Mouse (Mus musculus): ENCODE results near the gene Olfr577. TPM values are rescaled to one million over a fixed set of nuclear protein-coding genes. Genes with fewer than 3 reads are reported as not detected.

Gene Olfr577
- polyA plus RNA-seq, 1 experiment from 2014 or later = not detected

- Histone ChIP-seq H3K4me1 (replicated peaks; ENCODE audit: insufficient read depth, low read length) (no peaks in the 10 kb centered on the region), H3K4me3 (replicated peaks; ENCODE audit: low read depth, low read length) (no peak within 1 kb of the TSS), H3K36me3 (ENCODE audit: insufficient read depth, low read length) (no peaks in the 10 kb centered on the region), H3K27me3 (ENCODE audit: insufficient read depth, low read length) (no peaks in the 10 kb centered on the region), H3K9ac (ENCODE audit: low read depth, low read length) (no peak within 1 kb of the TSS), H3K4me2 (ENCODE audit: low read length) (no peak within 1 kb of the TSS), H3K27ac (no peak within 1 kb of the TSS), H3K9me3 (replicated peaks; ENCODE audit: low read length) (no peaks in the 10 kb centered on the region)
- DNase-seq (ENCODE audit: low spot score) = no peak
- TF ChIP-seq CTCF (IDR thresholded peaks at IDR 0.05; ENCODE audit: low read depth) = no peak
- ATAC-seq (replicated peaks; ENCODE audit: low FRiP score, low read depth) = no peak
- WGBS = 88% methylated on average over 1 of the region's 1 CpGs
These were observed 27.6 kb downstream of the Olfr577 start, which contains the start of gene Olfr574 for GRCm38 (mm10) chr7:102948167-102948566. TSS of gene Olfr574 (plus strand) at chr7:102948467.

GRCm38 (mm10) chr7:102943417-102943816 lies 32.3 kb downstream of the Olfr577 start:
- Histone ChIP-seq H3K36me3 (ENCODE audit: insufficient read depth, low read length) (no peaks in the 10 kb centered on the region), H3K27me3 (ENCODE audit: insufficient read depth, low read length) (no peaks in the 10 kb centered on the region), H3K9me3 (replicated peaks; ENCODE audit: low read length) (no peaks in the 10 kb centered on the region), H3K4me1 (replicated peaks; ENCODE audit: insufficient read depth, low read length) (no peaks in the 10 kb centered on the region), H3K4me3 (replicated peaks; ENCODE audit: low read depth, low read length) (no peak overlapping the region), H3K27ac (no peak overlapping the region), H3K4me2 (ENCODE audit: low read length) (no peak overlapping the region), H3K9ac (ENCODE audit: low read depth, low read length) (no peak overlapping the region)
- ATAC-seq (replicated peaks; ENCODE audit: low FRiP score, low read depth) = no peak
- no peak for TF ChIP-seq CTCF (IDR thresholded peaks at IDR 0.05; ENCODE audit: low read depth)
- DNase-seq (ENCODE audit: low spot score) = no peak
- 91% methylated on average over 1 of the region's 1 CpGs for WGBS

GRCm38 (mm10) chr7:102942475-102942874 lies 33.3 kb downstream of the Olfr577 start, which contains the start of gene Olfr573-ps1:
TSS of gene Olfr573-ps1 (minus strand) at chr7:102942575.
- H3K27ac ChIP-seq = no peak within 1 kb of the TSS
- DNase-seq (ENCODE audit: low spot score) (no peak), ATAC-seq (replicated peaks; ENCODE audit: low FRiP score, low read depth) (no peak)
- no peaks in the 10 kb centered on the region for H3K27me3 ChIP-seq (ENCODE audit: insufficient read depth, low read length)
- no peak within 1 kb of the TSS for H3K9ac ChIP-seq (ENCODE audit: low read depth, low read length)
- H3K36me3 ChIP-seq (ENCODE audit: insufficient read depth, low read length) = no peaks in the 10 kb centered on the region
- no peak within 1 kb of the TSS for H3K4me3 ChIP-seq (replicated peaks; ENCODE audit: low read depth, low read length)
- no peaks in the 10 kb centered on the region for H3K4me1 ChIP-seq (replicated peaks; ENCODE audit: insufficient read depth, low read length)
- no peak for TF ChIP-seq CTCF (IDR thresholded peaks at IDR 0.05; ENCODE audit: low read depth)
- H3K9me3 ChIP-seq (replicated peaks; ENCODE audit: low read length) = no peaks in the 10 kb centered on the region
- no peak within 1 kb of the TSS for H3K4me2 ChIP-seq (ENCODE audit: low read length)
- WGBS = 84% methylated on average over 2 of the region's 2 CpGs

GRCm38 (mm10) chr7:102927105-102927504 lies 48.6 kb downstream of the Olfr577 start:
- no peak for DNase-seq (ENCODE audit: low spot score)
- no peaks in the 10 kb centered on the region for H3K4me1 ChIP-seq (replicated peaks; ENCODE audit: insufficient read depth, low read length)
- WGBS = 62% methylated on average over 3 of the region's 3 CpGs
- no peak for ATAC-seq (replicated peaks; ENCODE audit: low FRiP score, low read depth)
- no peak overlapping the region for H3K4me3 ChIP-seq (replicated peaks; ENCODE audit: low read depth, low read length)
- H3K27ac ChIP-seq = no peak overlapping the region
- no peaks in the 10 kb centered on the region for H3K9me3 ChIP-seq (replicated peaks; ENCODE audit: low read length)
- H3K4me2 ChIP-seq (ENCODE audit: low read length) = no peak overlapping the region
- TF ChIP-seq CTCF (IDR thresholded peaks at IDR 0.05; ENCODE audit: low read depth) = no peak
- no peak overlapping the region for H3K9ac ChIP-seq (ENCODE audit: low read depth, low read length)
- H3K27me3 ChIP-seq (ENCODE audit: insufficient read depth, low read length) = no peaks in the 10 kb centered on the region
- H3K36me3 ChIP-seq (ENCODE audit: insufficient read depth, low read length) = no peaks in the 10 kb centered on the region

- no peaks in the 10 kb centered on the region for H3K36me3 ChIP-seq (ENCODE audit: insufficient read depth, low read length)
- no peak within 1 kb of the TSS for H3K9ac ChIP-seq (ENCODE audit: low read depth, low read length)
- no peak for TF ChIP-seq CTCF (IDR thresholded peaks at IDR 0.05; ENCODE audit: low read depth)
- H3K4me3 ChIP-seq (replicated peaks; ENCODE audit: low read depth, low read length) = no peak within 1 kb of the TSS
- WGBS = 69% methylated on average over 1 of the region's 1 CpGs
- no peak within 1 kb of the TSS for H3K4me2 ChIP-seq (ENCODE audit: low read length)
- no peaks in the 10 kb centered on the region for H3K9me3 ChIP-seq (replicated peaks; ENCODE audit: low read length)
- no peak for DNase-seq (ENCODE audit: low spot score)
- no peaks in the 10 kb centered on the region for H3K4me1 ChIP-seq (replicated peaks; ENCODE audit: insufficient read depth, low read length)
- no peaks in the 10 kb centered on the region for H3K27me3 ChIP-seq (ENCODE audit: insufficient read depth, low read length)
- no peak within 1 kb of the TSS for H3K27ac ChIP-seq
- ATAC-seq (replicated peaks; ENCODE audit: low FRiP score, low read depth) = no peak
These were observed 51.6 kb downstream of the Olfr577 start, which contains the start of gene Olfr572 for GRCm38 (mm10) chr7:102924109-102924508. TSS of gene Olfr572 (plus strand) at chr7:102924409.

Other genes starting within 250 kb of the Olfr577 start
- not detected in 2 replicates for gene Olfr559, start 248.5 kb downstream of the Olfr577 start, polyA plus RNA-seq (2015; fragmentation: Nextera tagmentation; extraction: Ambion mirVana)
- not detected in 2 replicates for gene Olfr560, start 216.6 kb downstream of the Olfr577 start, polyA plus RNA-seq (2015; fragmentation: Nextera tagmentation; extraction: Ambion mirVana)
- 0.50 and 0.63 TPM in 2 replicates for gene Olfr78, start 216.5 kb downstream of the Olfr577 start, polyA plus RNA-seq (2015; fragmentation: Nextera tagmentation; extraction: Ambion mirVana)
- gene Olfr561, start 204.7 kb downstream of the Olfr577 start, polyA plus RNA-seq (2015; fragmentation: Nextera tagmentation; extraction: Ambion mirVana) = 0.09 TPM in 1 of 2 replicates, not detected in the other
- gene Olfr564, start 172.5 kb downstream of the Olfr577 start, polyA plus RNA-seq (2015; fragmentation: Nextera tagmentation; extraction: Ambion mirVana) = not detected in 2 replicates
- gene Olfr566, start 117.2 kb downstream of the Olfr577 start, polyA plus RNA-seq (2015; fragmentation: Nextera tagmentation; extraction: Ambion mirVana) = not detected in 2 replicates
- not detected in 2 replicates for gene Olfr568, start 98.8 kb downstream of the Olfr577 start, polyA plus RNA-seq (2015; fragmentation: Nextera tagmentation; extraction: Ambion mirVana)
- not detected in 2 replicates for gene Olfr569, start 85.1 kb downstream of the Olfr577 start, polyA plus RNA-seq (2015; fragmentation: Nextera tagmentation; extraction: Ambion mirVana)
- gene Olfr570, start 81.4 kb downstream of the Olfr577 start, polyA plus RNA-seq (2015; fragmentation: Nextera tagmentation; extraction: Ambion mirVana) = not detected in 2 replicates
- gene Olfr571, start 58.4 kb downstream of the Olfr577 start, polyA plus RNA-seq (2015; fragmentation: Nextera tagmentation; extraction: Ambion mirVana) = not detected in 2 replicates
- gene Olfr572, start 51.5 kb downstream of the Olfr577 start, polyA plus RNA-seq (2015; fragmentation: Nextera tagmentation; extraction: Ambion mirVana) = not detected in 2 replicates
- gene Olfr573-ps1, start 33.4 kb downstream of the Olfr577 start, polyA plus RNA-seq (2015; fragmentation: Nextera tagmentation; extraction: Ambion mirVana) = not detected in 2 replicates
- gene Olfr574, start 27.5 kb downstream of the Olfr577 start, polyA plus RNA-seq (2015; fragmentation: Nextera tagmentation; extraction: Ambion mirVana) = not detected in 2 replicates
- not detected in 2 replicates for gene Olfr575, start 17.2 kb downstream of the Olfr577 start, polyA plus RNA-seq (2015; fragmentation: Nextera tagmentation; extraction: Ambion mirVana)
- gene Olfr576, start 13.3 kb downstream of the Olfr577 start, polyA plus RNA-seq (2015; fragmentation: Nextera tagmentation; extraction: Ambion mirVana) = not detected in 2 replicates
- not detected in 2 replicates for gene Olfr578, start 13.4 kb upstream of the Olfr577 start, polyA plus RNA-seq (2015; fragmentation: Nextera tagmentation; extraction: Ambion mirVana)
- not detected in 2 replicates for gene Olfr582, start 62.1 kb upstream of the Olfr577 start, polyA plus RNA-seq (2015; fragmentation: Nextera tagmentation; extraction: Ambion mirVana)
- not detected in 2 replicates for gene Olfr583, start 75.4 kb upstream of the Olfr577 start, polyA plus RNA-seq (2015; fragmentation: Nextera tagmentation; extraction: Ambion mirVana)
- not detected in 2 replicates for gene Olfr584, start 105.9 kb upstream of the Olfr577 start, polyA plus RNA-seq (2015; fragmentation: Nextera tagmentation; extraction: Ambion mirVana)
- gene Olfr585, start 121.8 kb upstream of the Olfr577 start, polyA plus RNA-seq (2015; fragmentation: Nextera tagmentation; extraction: Ambion mirVana) = not detected in 2 replicates
- gene Olfr586, start 149.7 kb upstream of the Olfr577 start, polyA plus RNA-seq (2015; fragmentation: Nextera tagmentation; extraction: Ambion mirVana) = not detected in 2 replicates
- not detected in 2 replicates for gene Olfr588-ps1, start 164.9 kb upstream of the Olfr577 start, polyA plus RNA-seq (2015; fragmentation: Nextera tagmentation; extraction: Ambion mirVana)
- gene Olfr589, start 180.4 kb upstream of the Olfr577 start, polyA plus RNA-seq (2015; fragmentation: Nextera tagmentation; extraction: Ambion mirVana) = not detected in 2 replicates
- not detected in 2 replicates for gene Olfr591, start 202.4 kb upstream of the Olfr577 start, polyA plus RNA-seq (2015; fragmentation: Nextera tagmentation; extraction: Ambion mirVana)
- gene Olfr592, start 208.9 kb upstream of the Olfr577 start, polyA plus RNA-seq (2015; fragmentation: Nextera tagmentation; extraction: Ambion mirVana) = not detected in 2 replicates
- gene Olfr593, start 235.9 kb upstream of the Olfr577 start, polyA plus RNA-seq (2015; fragmentation: Nextera tagmentation; extraction: Ambion mirVana) = not detected in 2 replicates
- not detected in 2 replicates for gene Olfr594, start 241.1 kb upstream of the Olfr577 start, polyA plus RNA-seq (2015; fragmentation: Nextera tagmentation; extraction: Ambion mirVana)